Mouse (Mus musculus) limb, embryonic 15.5 days (tissue): ENCODE results near the gene Sectm1b. TPM values are rescaled to one million over a fixed set of nuclear protein-coding genes. Genes with fewer than 3 reads are reported as not detected.
"Not testable (repeated sequence)": the region's sequence is repeated elsewhere in the genome, so short reads cannot be mapped to it uniquely, and the experiment has no call there.

Source experiments
- ATAC-seq: fragments of 200-750 bp; cut with Nextera tagmentation; 2 replicates; pipeline ENCODE4 v1.8.0; 2017; ENCODE audit warnings: low read depth, moderate TSS enrichment; ENCODE audit not compliant: insufficient number of reproducible peaks, low FRiP score, low TSS enrichment
- H3K27ac ChIP-seq: fragments of 300-500 bp; sonication (generic); 2 replicates; pipeline ENCODE4 v1.5.1; 2015; ENCODE audit warnings: moderate library complexity, mild to moderate bottlenecking, inconsistent platforms
- H3K27me3 ChIP-seq: fragments of 300-500 bp; sonication (generic); 2 replicates; pipeline ENCODE4 v1.6.1; 2015; ENCODE audit warnings: inconsistent platforms
- H3K36me3 ChIP-seq: fragments of 300-500 bp; sonication (generic); 2 replicates; pipeline ENCODE4 v1.6.1; 2015; ENCODE audit warnings: inconsistent platforms
- H3K4me1 ChIP-seq: fragments of 300-500 bp; sonication (generic); 2 replicates; pipeline ENCODE4 v1.6.1; 2015; ENCODE audit warnings: inconsistent platforms
- H3K4me2 ChIP-seq: fragments of 300-500 bp; sonication (generic); 2 replicates; pipeline ENCODE4 v1.6.1; 2015; ENCODE audit warnings: mild to moderate bottlenecking, inconsistent platforms
- H3K4me3 ChIP-seq: fragments of 300-500 bp; sonication (generic); 2 replicates; pipeline ENCODE4 v1.5.1; 2015; ENCODE audit warnings: mild to moderate bottlenecking, inconsistent platforms
- H3K9ac ChIP-seq: fragments of 300-500 bp; sonication (generic); 2 replicates; pipeline ENCODE4 v1.6.1; 2015; ENCODE audit warnings: inconsistent platforms
- H3K9me3 ChIP-seq: fragments of 300-500 bp; sonication (generic); 2 replicates; pipeline ENCODE4 v1.6.1; 2016; ENCODE audit warnings: inconsistent platforms
- WGBS: fragments of 180-500 bp; shearing (Covaris S2); methylation state at CpG from one replicate; pipeline ENCODE4 v1.1.7; 2015; 5-methylcytosine and 5-hydroxymethylcytosine counted together
- polyA plus RNA-seq: library from polyadenylated mRNA; unstranded; fragments of >200 nt; fragmentation: Nextera tagmentation; extraction: Ambion mirVana; gene quantifications from 2 replicates; pipeline ENCODE4 v1.2.1, GENCODE M21; 2015

The Sectm1b gene
- 0.14 TPM in 1 of 2 replicates, not detected in the other for polyA plus RNA-seq

- ATAC-seq = no peak
- Histone ChIP-seq H3K36me3 (no peaks in the 10 kb centered on the region), H3K9me3 (no peaks in the 10 kb centered on the region), H3K4me2 (no peak within 1 kb of the TSS), H3K4me3 (no peak within 1 kb of the TSS), H3K9ac (no peak within 1 kb of the TSS), H3K27ac (no peak within 1 kb of the TSS), H3K27me3 (no peaks in the 10 kb centered on the region), H3K4me1 (no peaks in the 10 kb centered on the region)
- WGBS = 80% methylated on average over 5 of the region's 5 CpGs
Measured at GRCm38 (mm10) chr11:121063379-121063778, at the start of gene Sectm1b. Gene Sectm1b, minus strand, starts transcription at chr11:121063569.

GRCm38 (mm10) chr11:121112091-121112775 is 48.9 kb upstream of the Sectm1b start:
- no peak overlapping the region for H3K4me2 ChIP-seq
- ATAC-seq = no peak
- H3K4me1 ChIP-seq = no peaks in the 10 kb centered on the region
- H3K36me3 ChIP-seq = no peaks in the 10 kb centered on the region
- no peak overlapping the region for H3K27ac ChIP-seq
- WGBS = 74% methylated on average over 5 of the region's 5 CpGs
- no peak overlapping the region for H3K9ac ChIP-seq
- H3K4me3 ChIP-seq = no peak overlapping the region
- H3K27me3 ChIP-seq = no peaks in the 10 kb centered on the region
- no peaks in the 10 kb centered on the region for H3K9me3 ChIP-seq

- Histone ChIP-seq H3K27me3 (no peaks in the 10 kb centered on the region), H3K4me3 (no peak overlapping the region), H3K9me3 (no peaks in the 10 kb centered on the region), H3K27ac (no peak overlapping the region), H3K9ac (no peak overlapping the region), H3K36me3 (no peaks in the 10 kb centered on the region), H3K4me1 (no peaks in the 10 kb centered on the region), H3K4me2 (no peak overlapping the region)
- WGBS = 81% methylated on average over 1 of the region's 1 CpGs
- ATAC-seq = no peak
Measured at GRCm38 (mm10) chr11:121111601-121112000, 48.2 kb upstream of the Sectm1b start.

- ATAC-seq = no peak
- H3K4me3 ChIP-seq = no peak overlapping the region
- H3K36me3 ChIP-seq = no peaks in the 10 kb centered on the region
- H3K9me3 ChIP-seq = no peaks in the 10 kb centered on the region
- no peaks in the 10 kb centered on the region for H3K4me1 ChIP-seq
- no peak overlapping the region for H3K27ac ChIP-seq
- no peak overlapping the region for H3K4me2 ChIP-seq
- H3K27me3 ChIP-seq = no peaks in the 10 kb centered on the region
- 93% methylated on average over 3 of the region's 3 CpGs for WGBS
- H3K9ac ChIP-seq = no peak overlapping the region
Measured at GRCm38 (mm10) chr11:121111051-121111450, 47.7 kb upstream of the Sectm1b start.

DNA sequence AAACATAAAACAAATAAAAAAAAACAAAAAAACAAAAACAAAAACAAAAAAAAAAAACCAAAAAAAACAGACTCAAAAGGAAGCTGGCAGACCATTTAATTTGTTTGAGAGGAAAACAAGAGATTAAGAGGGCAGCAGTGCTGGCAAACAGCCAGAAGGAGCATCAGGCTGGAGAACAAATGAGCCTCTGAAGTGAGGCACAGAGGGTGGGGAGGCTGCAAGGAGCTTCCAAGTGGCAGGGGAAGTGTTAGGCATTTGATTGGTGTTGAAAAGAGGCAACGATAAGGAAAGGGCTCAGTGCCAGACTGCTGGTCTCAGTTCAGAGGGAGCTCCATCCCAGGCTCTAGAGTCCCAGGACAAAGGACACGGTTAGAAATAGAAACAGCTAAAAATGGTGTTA is 46.6 kb upstream of the Sectm1b start:
- Histone ChIP-seq H3K27ac (no peak overlapping the region), H3K9me3 (no peaks in the 10 kb centered on the region), H3K4me1 (no peaks in the 10 kb centered on the region), H3K4me2 (no peak overlapping the region), H3K4me3 (no peak overlapping the region), H3K27me3 (no peaks in the 10 kb centered on the region), H3K36me3 (no peaks in the 10 kb centered on the region), H3K9ac (no peak overlapping the region)
- WGBS = 25% methylated on average over 2 of the region's 2 CpGs
- ATAC-seq = no peak

- H3K4me1 ChIP-seq = no peaks in the 10 kb centered on the region
- no peak overlapping the region for H3K27ac ChIP-seq
- no peak for ATAC-seq
- H3K27me3 ChIP-seq = no peaks in the 10 kb centered on the region
- H3K4me3 ChIP-seq = no peak overlapping the region
- H3K4me2 ChIP-seq = no peak overlapping the region
- no peaks in the 10 kb centered on the region for H3K9me3 ChIP-seq
- H3K36me3 ChIP-seq = no peaks in the 10 kb centered on the region
- no peak overlapping the region for H3K9ac ChIP-seq
- 63% methylated on average over 9 of the region's 9 CpGs for WGBS
Measured at GRCm38 (mm10) chr11:121108061-121108460, 44.7 kb upstream of the Sectm1b start.

GRCm38 (mm10) chr11:121107242-121107641 is 43.9 kb upstream of the Sectm1b start:
- H3K4me1 ChIP-seq, H3K4me2 ChIP-seq, H3K36me3 ChIP-seq, H3K27me3 ChIP-seq, H3K27ac ChIP-seq, H3K4me3 ChIP-seq, ATAC-seq, H3K9ac ChIP-seq, H3K9me3 ChIP-seq: not testable (repeated sequence)
- 82% methylated on average over 1 of the region's 1 CpGs for WGBS

GRCm38 (mm10) chr11:121101124-121101805 is 37.9 kb upstream of the Sectm1b start:
- WGBS = 80% methylated on average over 4 of the region's 4 CpGs
- no peak overlapping the region for H3K9ac ChIP-seq
- no peak overlapping the region for H3K27ac ChIP-seq
- H3K4me1 ChIP-seq = no peaks in the 10 kb centered on the region
- no peaks in the 10 kb centered on the region for H3K36me3 ChIP-seq
- no peak for ATAC-seq
- no peak overlapping the region for H3K4me3 ChIP-seq
- no peak overlapping the region for H3K4me2 ChIP-seq
- H3K9me3 ChIP-seq = no peaks in the 10 kb centered on the region
- H3K27me3 ChIP-seq = no peaks in the 10 kb centered on the region

DNA sequence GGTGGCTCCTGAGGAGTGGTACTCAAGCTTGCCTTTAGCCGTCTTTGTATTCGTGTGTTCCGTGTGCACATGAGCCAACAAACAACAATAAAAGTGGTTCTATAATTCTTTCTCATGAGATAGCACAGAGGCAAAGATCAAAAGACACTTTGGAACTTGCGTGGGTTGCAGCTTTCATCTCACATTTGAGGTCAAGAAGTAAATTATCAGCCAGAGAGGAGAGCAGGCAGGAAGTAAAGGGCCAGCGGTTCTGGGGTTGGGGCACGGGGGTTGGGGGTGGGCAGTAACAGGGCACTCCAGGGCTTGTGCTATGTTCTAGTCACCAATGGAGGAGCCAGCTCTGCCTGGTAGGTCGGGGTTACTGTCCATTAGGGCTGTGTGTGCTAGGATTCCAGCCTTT is 37.3 kb upstream of the Sectm1b start:
- Histone ChIP-seq H3K27ac (no peak overlapping the region), H3K4me3 (no peak overlapping the region), H3K4me2 (no peak overlapping the region), H3K4me1 (no peaks in the 10 kb centered on the region), H3K36me3 (no peaks in the 10 kb centered on the region), H3K27me3 (no peaks in the 10 kb centered on the region), H3K9ac (no peak overlapping the region), H3K9me3 (no peaks in the 10 kb centered on the region)
- 35% methylated on average over 7 of the region's 7 CpGs for WGBS
- no peak for ATAC-seq

GRCm38 (mm10) chr11:121099762-121100161 is 36.4 kb upstream of the Sectm1b start:
- 67% methylated on average over 7 of the region's 7 CpGs for WGBS
- no peak overlapping the region for H3K27ac ChIP-seq
- no peak for ATAC-seq

GRCm38 (mm10) chr11:121092606-121093585 is 29.5 kb upstream of the Sectm1b start:
- no peak overlapping the region for H3K4me2 ChIP-seq
- H3K27me3 ChIP-seq = no peaks in the 10 kb centered on the region
- H3K27ac ChIP-seq = no peak overlapping the region
- no peaks in the 10 kb centered on the region for H3K36me3 ChIP-seq
- H3K4me1 ChIP-seq = no peaks in the 10 kb centered on the region
- no peak overlapping the region for H3K9ac ChIP-seq
- no peak overlapping the region for H3K4me3 ChIP-seq
- no peak for ATAC-seq
- 89% methylated on average over 14 of the region's 14 CpGs for WGBS
- no peaks in the 10 kb centered on the region for H3K9me3 ChIP-seq

More at GRCm38 (mm10) chr11:121099762-121100161, 36.4 kb upstream of the Sectm1b start:
- Histone ChIP-seq H3K9ac (no peak overlapping the region), H3K4me3 (no peak overlapping the region), H3K9me3 (no peaks in the 10 kb centered on the region), H3K36me3 (no peaks in the 10 kb centered on the region), H3K4me2 (no peak overlapping the region), H3K4me1 (no peaks in the 10 kb centered on the region), H3K27me3 (no peaks in the 10 kb centered on the region)

DNA sequence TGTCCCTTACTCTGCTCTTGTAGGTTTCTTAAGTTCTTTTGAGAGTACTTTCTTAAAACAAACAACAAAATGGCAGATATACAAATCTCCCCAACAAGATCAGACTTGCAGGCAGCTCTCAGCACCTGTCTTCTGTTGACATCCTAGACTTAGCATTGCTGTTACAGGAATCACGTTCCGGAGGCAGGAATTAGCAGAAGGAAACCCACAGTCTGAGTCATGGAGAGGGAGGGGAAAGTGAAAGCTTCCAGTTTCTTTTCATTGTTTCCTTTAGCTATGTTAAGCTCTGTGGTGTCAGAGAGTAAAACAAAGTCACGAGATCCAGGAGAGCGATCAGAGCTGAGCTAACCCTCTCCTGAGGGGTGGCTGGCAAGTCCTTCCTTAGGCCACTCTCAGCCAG is 27.6 kb upstream of the Sectm1b start:
- no peaks in the 10 kb centered on the region for H3K9me3 ChIP-seq
- no peaks in the 10 kb centered on the region for H3K36me3 ChIP-seq
- H3K4me1 ChIP-seq = no peaks in the 10 kb centered on the region
- H3K4me2 ChIP-seq = no peak overlapping the region
- no peaks in the 10 kb centered on the region for H3K27me3 ChIP-seq
- no peak for ATAC-seq
- 46% methylated on average over 4 of the region's 4 CpGs for WGBS
- H3K27ac ChIP-seq = no peak overlapping the region
- H3K4me3 ChIP-seq = no peak overlapping the region
- no peak overlapping the region for H3K9ac ChIP-seq
